Mouse (Mus musculus): ENCODE data around the gene Prkcb. TPM values are rescaled to one million over a fixed set of nuclear protein-coding genes. Genes with fewer than 3 reads are reported as not detected.
"Not testable (repeated sequence)": the region's sequence is repeated elsewhere in the genome, so short reads cannot be mapped to it uniquely, and the experiment has no call there.

Prkcb gene
- polyA plus RNA-seq (2015; fragmentation: Nextera tagmentation; extraction: Ambion mirVana): 151 and 206 TPM in 2 replicates

- DNase-seq (ENCODE audit: low spot score): peak; percentile 93
Observed at GRCm38 (mm10) chr7:122288605-122289242, at the start of gene Prkcb. Gene Prkcb, plus strand, starts transcription at chr7:122288751.

DNA sequence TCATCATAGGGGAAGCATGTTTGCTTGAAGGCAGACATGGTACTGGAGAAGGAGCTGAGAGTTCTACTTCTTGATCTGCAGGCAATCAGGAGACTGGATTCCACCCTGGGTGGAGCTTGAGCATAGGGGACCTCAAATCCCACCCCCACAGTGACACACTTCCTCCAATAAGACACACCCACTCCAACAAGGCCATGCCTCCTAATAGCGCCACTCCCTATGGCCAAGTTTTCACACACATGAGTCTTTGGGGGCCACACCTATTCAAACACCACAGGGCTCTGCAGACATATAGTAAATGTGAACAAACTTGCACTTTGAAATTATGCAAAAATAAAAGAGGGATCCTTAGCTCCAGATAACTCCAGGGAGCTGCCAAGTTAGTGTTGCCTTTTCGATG lies 49.6 kb upstream of the Prkcb start:
- DNase-seq (ENCODE audit: low spot score): no peak

- DNase-seq (ENCODE audit: low spot score): peak; percentile 29
Observed at GRCm38 (mm10) chr7:122240413-122241119, 48.0 kb upstream of the Prkcb start.

- DNase-seq (ENCODE audit: low spot score): peak; percentile 81
Observed at GRCm38 (mm10) chr7:122242260-122242659, 46.3 kb upstream of the Prkcb start.

GRCm38 (mm10) chr7:122242744-122243143 lies 45.8 kb upstream of the Prkcb start:
- DNase-seq (ENCODE audit: low spot score): not testable (repeated sequence)

GRCm38 (mm10) chr7:122244166-122244565 lies 44.4 kb upstream of the Prkcb start:
- no peak for DNase-seq (ENCODE audit: low spot score)

- DNase-seq (ENCODE audit: low spot score): no peak
Observed at GRCm38 (mm10) chr7:122244584-122244983, 44.0 kb upstream of the Prkcb start.

DNA sequence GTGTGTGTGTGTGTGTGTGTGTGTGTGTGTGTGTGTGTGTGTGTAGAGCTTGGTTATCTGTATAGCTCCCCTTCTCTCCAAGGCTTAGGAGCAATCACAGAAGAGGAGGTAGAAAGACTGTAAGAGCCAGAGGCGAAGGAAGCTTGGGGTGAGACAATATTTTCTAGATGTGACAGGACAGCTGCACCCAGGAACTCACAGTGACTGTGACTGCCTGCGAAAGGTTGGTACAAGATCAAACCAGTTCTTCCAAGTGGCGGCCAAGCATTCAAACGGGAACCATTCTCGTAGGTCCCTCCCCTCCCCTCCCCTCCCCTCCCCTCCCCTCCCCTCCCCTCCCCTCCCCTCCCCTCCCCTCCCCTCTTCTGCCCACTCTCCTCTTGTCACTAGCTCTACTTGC lies 42.6 kb upstream of the Prkcb start:
- DNase-seq (ENCODE audit: low spot score): peak; percentile 35

GRCm38 (mm10) chr7:122247254-122247864 lies 41.2 kb upstream of the Prkcb start:
- peak; percentile 79 for DNase-seq (ENCODE audit: low spot score)

- no peak for DNase-seq (ENCODE audit: low spot score)
Observed at GRCm38 (mm10) chr7:122249321-122249821, 39.2 kb upstream of the Prkcb start.

DNA sequence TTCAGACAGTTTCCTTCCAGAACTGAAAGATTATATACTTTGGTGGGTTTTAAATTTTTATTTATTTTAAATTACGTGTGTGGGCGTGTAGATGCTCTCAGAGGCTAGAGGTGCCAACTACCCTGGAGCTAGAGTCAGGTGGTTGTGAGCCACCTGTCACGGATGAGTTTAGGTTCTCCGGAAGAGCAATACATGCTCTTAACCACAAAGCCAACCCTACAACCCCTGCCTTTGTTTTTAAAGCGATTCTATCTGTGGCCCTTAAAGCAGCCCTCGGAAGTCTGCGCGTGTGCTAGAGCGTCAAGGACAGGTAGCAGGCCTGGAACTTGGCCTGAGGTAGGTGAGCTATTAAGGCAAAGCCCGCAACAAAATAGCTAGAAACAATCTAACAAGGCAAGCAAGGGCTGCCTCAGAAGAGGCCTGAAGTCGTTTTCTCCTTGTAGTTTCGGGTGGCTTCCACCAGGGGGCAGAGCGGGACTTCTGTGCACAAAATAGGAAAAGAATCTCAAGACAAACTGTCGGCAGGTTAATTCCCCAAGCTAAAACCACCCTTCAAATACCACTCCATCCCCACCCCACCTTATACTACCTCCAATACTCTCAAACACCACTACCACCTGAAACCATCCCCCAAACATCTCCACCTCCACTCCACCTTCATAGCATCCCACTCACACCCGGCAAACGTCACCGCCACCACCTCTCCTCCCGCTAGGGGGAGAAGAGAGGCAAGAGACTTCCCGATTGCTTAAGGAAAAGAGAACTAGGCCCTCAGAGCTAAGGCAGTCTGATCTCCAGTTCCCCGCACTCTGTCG lies 37.1 kb upstream of the Prkcb start:
- peak; percentile 86 for DNase-seq (ENCODE audit: low spot score)

DNA sequence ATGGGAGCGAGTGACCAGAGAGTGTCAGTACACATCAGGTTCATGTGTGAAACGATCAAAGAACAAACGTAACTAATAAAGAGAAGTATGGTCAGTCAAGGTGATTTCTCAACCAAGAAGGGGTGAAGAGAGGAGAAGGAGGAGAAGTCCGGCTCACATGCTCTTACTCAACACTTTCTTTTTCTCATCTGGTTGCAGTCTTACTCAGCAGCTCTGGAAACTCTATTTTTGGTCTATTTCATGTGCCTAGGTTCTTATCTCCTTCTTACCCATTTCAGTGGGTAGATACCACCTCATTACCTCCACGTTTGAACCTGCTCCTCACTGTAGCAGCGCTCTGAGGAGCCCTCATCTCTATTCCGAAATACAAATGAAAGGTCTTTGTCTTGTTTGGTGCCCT lies 31.8 kb upstream of the Prkcb start:
- DNase-seq (ENCODE audit: low spot score): no peak

DNA sequence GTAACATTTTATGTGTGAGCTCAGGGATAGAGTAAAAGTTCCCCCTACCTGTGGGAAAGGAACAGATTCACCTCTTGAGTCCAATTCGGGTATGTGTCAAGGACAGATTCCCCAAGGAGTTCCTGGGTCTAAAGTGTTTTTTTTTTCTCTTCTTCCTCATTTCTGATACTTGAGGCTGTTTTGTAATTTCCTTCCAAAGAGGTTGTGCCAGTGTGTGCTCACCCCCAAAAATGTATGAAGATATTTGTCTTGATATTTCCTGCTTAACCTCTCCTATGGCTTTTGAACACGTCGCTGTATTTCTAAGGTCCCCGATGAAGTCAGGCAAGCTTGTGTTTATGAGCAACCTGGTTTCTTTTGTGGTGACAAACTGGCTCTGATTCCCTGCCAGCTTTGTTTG lies 30.0 kb upstream of the Prkcb start:
- no peak for DNase-seq (ENCODE audit: low spot score)

DNA sequence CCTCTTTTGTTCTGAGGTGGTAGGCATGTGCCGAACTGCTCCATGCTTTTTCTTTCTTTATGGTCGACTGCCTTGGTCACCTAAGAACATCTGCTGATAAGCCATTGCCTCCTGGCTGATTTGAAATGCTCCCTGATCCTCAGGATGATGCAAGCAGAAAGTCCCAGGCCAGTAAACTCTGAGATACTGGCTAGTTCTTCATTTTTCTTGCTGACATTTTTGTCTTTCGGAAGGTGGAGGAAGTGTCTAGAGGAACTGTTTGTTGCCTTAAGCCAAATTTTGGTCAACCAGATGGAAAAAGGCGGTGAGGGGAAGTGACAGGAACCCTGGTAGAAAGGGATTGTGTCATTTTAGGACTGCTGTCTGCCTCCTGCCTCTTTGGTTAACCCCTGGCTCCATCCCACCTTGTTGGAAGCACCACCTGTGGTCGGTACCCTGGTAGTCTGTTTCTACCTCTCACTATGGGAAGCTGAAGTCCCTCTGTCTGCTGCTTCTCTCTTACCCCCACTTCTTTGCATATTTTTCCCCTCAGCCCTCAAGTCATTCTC lies 28.4 kb upstream of the Prkcb start:
- DNase-seq (ENCODE audit: low spot score): no peak

GRCm38 (mm10) chr7:122268983-122269486 lies 19.5 kb upstream of the Prkcb start:
- no peak for DNase-seq (ENCODE audit: low spot score)

DNA sequence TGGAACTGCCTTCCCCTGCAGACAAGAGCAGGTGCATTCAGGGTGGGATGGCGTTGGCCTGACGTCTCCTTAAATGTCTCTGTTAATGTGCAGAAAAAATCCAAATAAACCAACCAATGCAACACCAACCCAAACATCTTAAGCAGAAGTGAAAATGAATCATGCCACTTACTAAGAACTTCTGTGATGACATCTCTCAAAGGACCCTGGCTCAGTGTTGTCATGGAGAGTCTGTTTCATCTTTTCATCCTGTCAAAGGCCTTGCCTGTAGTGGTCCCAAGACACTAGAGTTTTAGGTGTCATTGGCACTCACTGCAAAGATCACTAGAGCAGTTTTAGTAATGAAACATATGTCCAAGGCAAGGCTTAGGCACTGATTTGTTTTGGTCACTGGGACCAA lies 16.2 kb upstream of the Prkcb start:
- DNase-seq (ENCODE audit: low spot score): no peak

DNA sequence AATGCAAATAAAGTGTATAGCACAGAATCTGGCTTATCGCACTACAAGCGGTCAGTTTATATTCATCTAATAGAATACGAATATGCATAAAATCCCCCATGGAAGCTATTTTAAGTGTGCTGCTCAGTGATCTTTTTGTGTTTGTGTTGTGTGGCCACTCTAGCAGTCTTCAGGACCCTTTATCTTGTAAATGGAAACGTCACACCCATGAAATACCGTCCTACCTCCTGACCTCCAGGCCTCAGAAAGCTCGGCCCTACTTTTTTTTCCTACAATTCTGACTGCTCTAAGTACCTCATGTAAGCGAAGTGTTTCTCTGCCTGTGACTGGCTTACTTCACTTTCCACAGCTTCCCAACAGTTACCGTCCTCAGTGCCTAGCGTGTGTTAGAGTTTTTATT lies 9.0 kb upstream of the Prkcb start:
- no peak for DNase-seq (ENCODE audit: low spot score)

- DNase-seq (ENCODE audit: low spot score): no peak
Observed at GRCm38 (mm10) chr7:122280334-122280733, 8.2 kb upstream of the Prkcb start.

- peak; percentile 26 for DNase-seq (ENCODE audit: low spot score)
Observed at GRCm38 (mm10) chr7:122282584-122282983, 6.0 kb upstream of the Prkcb start.

GRCm38 (mm10) chr7:122287217-122287616 lies 1.3 kb upstream of the Prkcb start:
- peak; percentile 77 for DNase-seq (ENCODE audit: low spot score)

Data from thymus, postnatal 0 days (tissue).